Mouse (Mus musculus) heart, embryonic 11.5 days (tissue): Measurements from ENCODE around the gene Olfr1028. TPM values are rescaled to one million over a fixed set of nuclear protein-coding genes. Genes with fewer than 3 reads are reported as not detected.

Experiments used
- polyA plus RNA-seq: library from polyadenylated mRNA; unstranded; fragments of >200 nt; fragmentation: Nextera tagmentation; extraction: Ambion mirVana; gene quantifications from 2 replicates; pipeline ENCODE4 v1.2.1, GENCODE M21; 2014

The Olfr1028 gene
- polyA plus RNA-seq, 1 experiment from 2014 or later, result not detected

Other genes starting within 250 kb of the Olfr1028 start
- gene Olfr1009, start 235.0 kb upstream of the Olfr1028 start, polyA plus RNA-seq, result not detected in 2 replicates
- not detected in 2 replicates for gene Olfr1012, start 187.7 kb upstream of the Olfr1028 start, polyA plus RNA-seq
- not detected in 2 replicates for gene Olfr1013, start 183.3 kb upstream of the Olfr1028 start, polyA plus RNA-seq
- gene Olfr1014, start 177.7 kb upstream of the Olfr1028 start, polyA plus RNA-seq, result not detected in 2 replicates
- not detected in 2 replicates for gene Olfr1015, start 168.4 kb upstream of the Olfr1028 start, polyA plus RNA-seq
- gene Olfr1016, start 147.9 kb upstream of the Olfr1028 start, polyA plus RNA-seq, result not detected in 2 replicates
- not detected in 2 replicates for gene Olfr1018, start 132.0 kb upstream of the Olfr1028 start, polyA plus RNA-seq
- not detected in 2 replicates for gene Olfr1019, start 105.0 kb upstream of the Olfr1028 start, polyA plus RNA-seq
- not detected in 2 replicates for gene Olfr1020, start 103.4 kb upstream of the Olfr1028 start, polyA plus RNA-seq
- not detected in 2 replicates for gene Olfr1022, start 81.8 kb upstream of the Olfr1028 start, polyA plus RNA-seq
- not detected in 2 replicates for gene Olfr1023, start 64.8 kb upstream of the Olfr1028 start, polyA plus RNA-seq
- not detected in 2 replicates for gene Olfr1024, start 45.4 kb upstream of the Olfr1028 start, polyA plus RNA-seq
- gene Olfr1025-ps1, start 35.2 kb upstream of the Olfr1028 start, polyA plus RNA-seq, result not detected in 2 replicates
- gene Olfr1026, start 28.9 kb upstream of the Olfr1028 start, polyA plus RNA-seq, result not detected in 2 replicates
- not detected in 2 replicates for gene Olfr1029, start 23.5 kb downstream of the Olfr1028 start, polyA plus RNA-seq
- not detected in 2 replicates for gene Olfr1030, start 28.8 kb downstream of the Olfr1028 start, polyA plus RNA-seq
- gene Olfr1031, start 39.9 kb downstream of the Olfr1028 start, polyA plus RNA-seq, result not detected in 2 replicates
- not detected in 2 replicates for gene Olfr1032, start 55.1 kb downstream of the Olfr1028 start, polyA plus RNA-seq
- gene Olfr1033, start 70.2 kb downstream of the Olfr1028 start, polyA plus RNA-seq, result 0.34 TPM in 1 of 2 replicates, not detected in the other
- not detected in 2 replicates for gene Olfr1034, start 95.4 kb downstream of the Olfr1028 start, polyA plus RNA-seq
- not detected in 2 replicates for gene Olfr1036, start 123.6 kb downstream of the Olfr1028 start, polyA plus RNA-seq
- gene Olfr1037, start 136.9 kb downstream of the Olfr1028 start, polyA plus RNA-seq, result not detected in 2 replicates
- gene Olfr1039, start 185.5 kb downstream of the Olfr1028 start, polyA plus RNA-seq, result not detected in 2 replicates
- not detected in 2 replicates for gene Olfr1040, start 196.3 kb downstream of the Olfr1028 start, polyA plus RNA-seq
- gene Olfr1042, start 211.4 kb downstream of the Olfr1028 start, polyA plus RNA-seq, result not detected in 2 replicates
- gene Olfr1043, start 217.1 kb downstream of the Olfr1028 start, polyA plus RNA-seq, result not detected in 2 replicates
- not detected in 2 replicates for gene Olfr1044, start 227.4 kb downstream of the Olfr1028 start, polyA plus RNA-seq
- not detected in 2 replicates for gene Olfr52, start 235.2 kb downstream of the Olfr1028 start, polyA plus RNA-seq